Mouse (Mus musculus) adrenal gland (tissue): ENCODE data around the gene Hoxb6.

Source experiments
- intact Hi-C: fragments of 180-260 bp; cut with DNase I; formaldehyde crosslinking; loops from one replicate; pipeline ENCODE4 v1.15.1; 2025

The Hoxb6 gene

GRCm38 (mm10) chr11:96314671-96315343, 22.5 kb downstream of the Hoxb6 start:
- intact Hi-C loops: loop anchor here (5.0 kb wide), 1 partner anchor 37 kb away; the partner anchor contains the start of gene Hoxb2

DNA sequence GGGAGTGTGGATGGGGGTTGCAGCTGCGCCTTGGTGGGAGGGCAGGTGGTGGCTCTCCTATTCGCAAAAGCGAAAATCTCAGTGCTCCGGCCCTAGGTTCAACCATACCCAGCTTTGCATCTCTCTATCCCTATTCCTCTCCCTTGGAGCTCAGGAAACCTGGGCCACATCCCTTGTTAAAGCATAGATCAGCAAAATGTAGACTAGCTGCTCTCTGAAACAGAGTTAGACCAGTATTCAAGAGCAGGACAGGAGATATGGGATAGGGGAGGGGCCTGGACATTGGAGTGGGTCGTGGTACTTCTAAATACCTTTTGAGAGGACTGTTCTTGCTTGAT, 23.0 kb downstream of the Hoxb6 start:
- intact Hi-C loops: loop anchor here (5.0 kb wide), 1 partner anchor 37 kb away; the partner anchor contains the start of gene Hoxb2

- intact Hi-C loops: loop anchor here (5.0 kb wide), 1 partner anchor 35 kb away; the partner anchor contains the start of gene Hoxb2
These were observed 24.7 kb downstream of the Hoxb6 start for GRCm38 (mm10) chr11:96316696-96317607.

DNA sequence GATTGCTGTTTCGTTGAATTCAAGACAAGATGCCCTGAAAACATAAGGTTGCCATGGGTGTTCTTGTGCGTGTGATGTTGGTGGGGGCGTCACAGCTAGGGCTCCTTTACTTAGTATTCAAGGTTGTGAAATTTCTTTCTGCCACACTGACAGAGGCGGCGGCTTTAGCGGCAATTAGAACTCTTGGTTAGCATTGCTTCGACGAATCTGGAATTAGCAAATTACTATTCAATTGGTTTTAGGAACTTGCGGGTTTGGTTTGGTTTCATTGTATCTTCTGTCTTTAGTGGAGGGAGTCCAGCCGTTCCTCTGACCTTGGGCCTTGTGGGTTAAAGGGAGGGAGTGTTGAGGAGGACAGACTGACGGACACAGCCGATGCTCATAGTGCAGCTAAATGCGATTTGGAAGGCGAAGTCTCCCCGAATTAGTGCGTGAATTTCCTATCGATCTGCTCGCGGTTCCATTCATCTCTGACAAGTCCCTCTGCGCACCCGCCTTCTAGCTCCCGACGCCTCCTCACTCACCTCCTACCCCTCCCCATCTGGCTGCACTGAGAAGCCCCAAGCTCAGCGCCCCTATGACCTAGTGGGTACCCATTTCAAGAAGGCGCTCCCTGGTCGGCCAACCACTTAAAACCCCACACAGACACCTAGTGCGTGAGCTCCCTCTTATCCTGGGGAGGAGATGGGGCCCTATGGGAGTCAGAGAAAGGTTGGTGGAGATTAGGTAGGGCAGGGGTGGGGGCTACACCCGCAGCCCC, 25.5 kb downstream of the Hoxb6 start, which contains the start of gene Hoxb4:
Hoxb4 (plus strand) TSS at position 660 of the 760 bp plus-strand sequence.
- intact Hi-C loops: loop anchor here (5.0 kb wide), 1 partner anchor 35 kb away; the partner anchor contains the start of gene Hoxb2

DNA sequence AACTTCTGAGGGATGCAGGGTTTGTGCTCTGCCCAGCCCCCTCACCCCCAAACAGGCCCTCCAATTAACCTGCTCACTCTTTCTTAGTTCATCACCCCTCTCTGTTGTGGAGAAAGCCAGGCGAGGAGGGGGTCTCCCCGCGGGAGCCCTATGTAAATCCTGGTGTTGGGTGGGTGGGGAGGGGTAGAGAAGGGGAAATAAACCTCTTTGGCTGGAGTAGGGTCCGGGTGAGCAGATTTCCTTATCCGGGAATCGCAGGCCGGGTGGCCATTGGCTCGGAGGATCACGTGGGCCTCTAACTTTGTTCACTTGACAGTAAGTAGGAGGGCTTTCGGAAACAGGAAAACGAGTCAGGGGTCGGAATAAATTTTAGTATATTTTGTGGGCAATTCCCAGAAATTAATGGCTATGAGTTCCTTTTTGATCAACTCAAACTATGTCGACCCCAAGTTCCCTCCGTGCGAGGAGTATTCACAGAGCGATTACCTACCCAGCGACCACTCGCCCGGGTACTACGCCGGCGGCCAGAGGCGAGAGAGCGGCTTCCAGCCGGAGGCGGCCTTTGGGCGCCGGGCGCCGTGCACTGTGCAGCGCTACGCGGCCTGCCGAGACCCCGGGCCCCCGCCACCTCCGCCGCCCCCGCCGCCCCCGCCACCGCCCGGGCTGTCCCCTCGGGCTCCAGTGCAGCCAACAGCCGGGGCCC, 26.2 kb downstream of the Hoxb6 start:
- intact Hi-C loops: loop anchor here (5.0 kb wide), 1 partner anchor 34 kb away; the partner anchor contains the start of gene Hoxb2

DNA sequence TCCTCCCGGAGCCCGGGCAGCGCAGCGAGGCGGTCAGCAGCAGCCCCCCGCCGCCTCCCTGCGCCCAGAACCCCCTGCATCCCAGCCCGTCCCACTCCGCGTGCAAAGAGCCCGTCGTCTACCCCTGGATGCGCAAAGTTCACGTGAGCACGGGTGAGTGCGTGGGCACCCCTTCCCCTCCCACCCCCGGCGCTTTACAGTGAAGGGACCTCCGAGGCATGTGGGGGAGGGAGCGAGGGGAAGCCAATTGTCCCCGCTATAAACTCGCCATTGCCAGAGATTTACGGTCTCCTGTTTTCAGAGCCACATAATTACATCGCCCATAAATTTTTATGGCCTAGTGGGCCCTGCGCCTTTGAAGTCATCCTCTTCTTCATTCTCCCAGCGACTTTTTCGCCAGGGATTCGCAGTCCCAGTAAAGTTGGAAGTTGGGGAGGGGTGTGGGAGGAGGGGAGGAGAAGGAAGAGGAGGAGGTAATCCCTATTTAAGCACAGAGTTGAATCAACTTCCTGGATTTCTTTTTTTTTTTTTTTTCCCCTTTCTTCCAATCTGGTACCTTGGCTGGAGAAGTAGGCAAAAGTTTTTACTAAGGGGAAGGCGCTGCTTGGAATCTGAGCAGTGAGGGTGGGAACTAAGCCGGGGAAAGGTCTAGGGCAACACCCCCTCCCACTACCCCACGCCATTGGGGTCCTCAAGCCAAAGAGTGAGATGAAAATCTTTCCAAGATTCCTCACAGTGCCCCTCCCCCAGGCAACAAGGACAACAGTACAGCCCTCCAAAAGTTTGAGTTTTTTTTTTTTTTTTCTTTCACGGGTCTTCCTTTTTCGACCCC, 27.0 kb downstream of the Hoxb6 start:
- intact Hi-C loops: loop anchor here (5.0 kb wide), 1 partner anchor 33 kb away; the partner anchor contains the start of gene Hoxb2

GRCm38 (mm10) chr11:96319910-96320309, 27.6 kb downstream of the Hoxb6 start:
- intact Hi-C loops: loop anchor here (5.0 kb wide), 1 partner anchor 32 kb away; the partner anchor contains the start of gene Hoxb2

- intact Hi-C loops: no loop called here
These were observed 28.4 kb downstream of the Hoxb6 start for GRCm38 (mm10) chr11:96320688-96321087.

DNA sequence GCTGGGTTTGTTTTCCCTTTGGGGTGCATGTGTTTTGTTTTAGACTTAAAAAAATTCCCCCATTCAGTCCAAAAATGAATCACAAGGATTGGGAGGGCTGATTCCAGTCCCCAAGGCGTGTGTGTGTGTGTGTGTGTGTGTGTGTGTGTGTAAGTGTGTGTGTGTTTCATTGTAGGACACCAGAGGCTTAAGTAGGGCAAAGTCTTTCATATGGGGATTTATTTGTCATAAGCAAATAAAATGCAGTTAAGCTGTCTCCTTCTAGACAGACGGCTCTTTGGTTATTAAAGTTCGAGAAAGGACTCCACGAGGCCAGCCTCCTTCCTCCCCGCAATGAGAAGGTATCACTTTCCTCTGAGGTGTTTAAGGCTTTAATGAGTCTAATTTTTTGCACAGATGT, 29.6 kb downstream of the Hoxb6 start:
- intact Hi-C loops: no loop called here

DNA sequence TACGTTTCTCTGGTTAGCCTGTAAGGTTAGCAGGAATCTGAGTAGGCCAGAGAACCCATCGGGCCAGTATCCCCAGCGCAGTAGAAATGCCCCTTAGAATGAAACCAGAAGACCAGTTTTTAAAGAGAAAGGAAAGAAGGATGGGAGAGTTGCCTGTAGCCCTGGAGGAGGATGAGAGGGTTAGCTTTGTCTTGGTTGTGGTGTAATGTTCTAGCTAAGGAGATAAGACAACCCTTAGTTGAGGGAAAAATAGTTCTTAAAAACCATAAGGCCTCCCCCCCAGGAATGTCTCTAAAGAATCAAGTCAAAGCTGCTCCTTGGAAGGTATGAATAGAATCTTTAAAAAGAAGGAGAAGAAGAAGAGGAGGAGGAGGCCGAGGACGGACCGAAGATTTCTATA, 30.5 kb downstream of the Hoxb6 start:
- intact Hi-C loops: no loop called here

- intact Hi-C loops: no loop called here
These were observed 30.9 kb downstream of the Hoxb6 start, which contains the start of gene Hoxb3 for GRCm38 (mm10) chr11:96323154-96323553. TSS of gene Hoxb3 (plus strand) at chr11:96323326.

DNA sequence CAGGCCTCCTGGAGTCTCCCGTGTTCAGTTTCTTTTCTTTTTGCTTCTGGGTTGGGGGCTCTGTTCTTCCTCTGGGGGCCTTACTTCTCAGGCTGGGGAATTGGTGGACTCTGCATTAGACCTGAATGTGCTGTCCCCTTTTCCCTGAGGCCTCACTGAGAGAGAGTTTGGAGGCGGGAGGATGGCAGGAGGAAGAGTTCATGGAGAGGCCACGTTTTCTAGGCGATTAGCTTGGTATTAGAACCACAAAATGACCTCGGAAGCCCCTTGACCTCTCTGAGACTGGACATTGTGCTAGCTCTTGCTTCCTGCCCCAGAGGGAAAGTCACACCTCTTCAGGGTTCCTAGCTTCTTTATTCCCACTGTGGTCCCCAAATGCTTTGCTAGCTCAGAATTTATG, 31.8 kb downstream of the Hoxb6 start:
- intact Hi-C loops: loop anchor here (2.0 kb wide), 1 partner anchor 19 kb away; no protein-coding TSS in a partner anchor

DNA sequence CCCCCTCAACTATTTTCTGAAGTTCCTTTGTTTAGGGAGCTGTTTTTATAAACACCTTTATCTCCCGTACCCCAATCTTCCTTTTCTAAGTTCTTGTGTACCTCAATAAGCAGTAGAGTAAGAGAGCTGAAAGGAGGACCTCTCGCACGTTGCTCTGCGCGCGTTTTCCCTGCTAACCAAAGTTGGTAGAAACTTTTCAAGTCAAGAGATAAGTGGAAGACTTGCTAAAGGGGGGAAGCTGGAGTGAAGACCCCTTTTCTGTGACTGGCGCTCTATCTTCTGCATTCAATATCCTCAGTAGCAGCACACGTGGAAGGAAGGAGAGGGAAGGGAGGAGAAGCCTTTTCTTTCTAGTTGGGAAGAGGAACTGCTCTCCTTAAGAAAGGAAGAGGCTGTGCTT, 32.7 kb downstream of the Hoxb6 start:
- intact Hi-C loops: loop anchor here (2.0 kb wide), 1 partner anchor 18 kb away; no protein-coding TSS in a partner anchor

GRCm38 (mm10) chr11:96325747-96326212, 33.5 kb downstream of the Hoxb6 start:
- intact Hi-C loops: loop anchor here (2.0 kb wide), 1 partner anchor 17 kb away; no protein-coding TSS in a partner anchor

DNA sequence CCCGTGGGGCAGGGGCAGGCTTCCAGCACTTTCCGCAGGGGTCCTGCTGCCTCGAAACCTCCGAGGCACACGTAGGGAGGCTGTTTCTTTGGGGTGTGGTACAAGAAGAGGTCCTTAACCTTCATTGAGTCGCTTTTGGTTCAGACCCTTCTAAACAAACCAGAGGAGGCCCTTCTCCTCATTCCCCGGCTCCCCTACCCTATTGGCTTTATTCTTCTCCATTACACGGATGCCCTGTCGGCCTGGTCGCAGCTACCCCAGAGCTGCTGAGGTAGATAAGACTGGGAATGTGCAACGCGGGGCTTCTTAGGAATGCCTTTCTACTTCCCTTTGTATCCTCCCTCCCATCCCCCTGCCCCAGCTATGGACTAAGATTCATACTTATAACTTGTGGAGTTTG, 34.4 kb downstream of the Hoxb6 start:
- intact Hi-C loops: no loop called here

DNA sequence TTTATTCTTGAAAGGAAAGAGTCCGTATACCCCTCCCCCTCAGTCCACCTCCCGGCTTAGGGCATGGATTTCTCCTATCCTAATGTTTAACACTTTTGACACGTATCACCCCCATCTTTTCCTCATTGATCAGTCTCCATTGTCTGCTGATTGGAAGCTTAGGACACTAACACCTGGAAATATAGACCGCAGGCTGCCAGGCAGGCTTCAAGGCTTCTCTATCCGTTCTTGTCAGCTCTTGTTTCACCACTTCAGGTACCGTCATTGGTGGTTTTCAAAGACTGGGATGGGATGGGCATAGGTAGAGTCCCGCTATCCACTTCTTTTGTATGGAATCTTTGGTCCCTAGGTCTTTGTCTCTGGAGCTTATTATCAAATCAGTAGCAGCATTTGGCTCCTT, 34.8 kb downstream of the Hoxb6 start:
- intact Hi-C loops: no loop called here

DNA sequence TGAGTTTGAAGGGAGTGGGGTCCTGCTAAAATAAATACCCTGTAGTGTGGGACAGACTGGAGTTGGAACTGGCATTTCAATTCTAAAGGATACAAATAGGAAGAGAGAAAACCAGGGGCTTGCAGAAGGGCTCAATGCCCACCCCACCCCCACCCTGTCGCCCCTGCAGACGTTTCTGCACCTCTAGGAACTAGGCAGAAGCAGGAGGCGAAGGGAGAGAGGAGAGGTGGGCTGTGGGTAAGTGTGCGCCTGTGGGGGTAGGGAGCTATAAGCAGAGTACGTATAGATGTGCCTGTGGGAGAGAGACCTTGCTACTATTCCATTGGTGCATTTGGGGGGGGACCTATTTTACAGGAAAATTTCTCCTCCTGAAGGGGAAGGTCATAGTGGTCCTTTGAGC, 35.5 kb downstream of the Hoxb6 start:
- intact Hi-C loops: no loop called here

DNA sequence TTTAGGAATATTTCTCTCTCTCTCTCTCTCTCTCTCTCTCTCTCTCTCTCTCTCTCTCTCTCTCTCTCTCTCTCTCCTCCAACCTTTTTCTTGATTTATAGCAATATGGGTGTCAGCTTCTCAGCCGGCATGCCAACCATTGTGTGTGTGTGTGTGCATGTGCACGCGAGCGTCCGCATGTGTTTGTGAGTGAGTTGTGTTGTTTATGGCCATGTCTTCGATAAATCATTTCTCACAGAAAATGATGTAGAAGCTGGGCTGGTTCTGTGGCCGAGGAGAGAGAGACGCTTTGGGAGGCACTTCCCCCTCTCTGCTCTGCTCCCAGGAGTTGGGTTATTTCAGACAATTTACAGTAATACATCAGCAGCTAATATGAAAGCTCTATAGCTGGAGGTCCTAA, 36.3 kb downstream of the Hoxb6 start:
- intact Hi-C loops: no loop called here

DNA sequence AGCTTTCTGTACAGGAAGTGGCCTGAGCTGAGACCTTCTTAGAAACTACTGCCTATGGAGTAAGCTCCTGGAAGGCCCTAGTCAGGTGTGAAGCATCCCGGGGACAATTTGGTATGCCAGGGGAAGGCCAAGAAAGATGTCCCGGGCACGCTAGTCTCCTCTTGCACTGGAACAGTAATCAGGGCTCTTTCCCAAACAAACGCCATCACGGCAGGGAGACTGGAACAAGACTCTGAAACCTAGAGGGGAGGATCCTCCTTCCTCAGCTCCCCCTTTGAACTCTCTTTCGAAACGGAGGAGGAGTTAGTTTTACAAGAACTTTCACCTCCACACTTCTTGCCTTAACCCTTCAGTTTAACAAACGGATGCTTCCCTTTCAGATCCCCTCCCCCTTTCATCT, 39.8 kb downstream of the Hoxb6 start:
- intact Hi-C loops: no loop called here
